Comparison of ENCODE assay signal across 7 mouse cellular contexts in genomic region chr10:26077671-26078481, GRCm38 (mm10). TPM values are rescaled to one million over a fixed set of nuclear protein-coding genes. Genes with fewer than 3 reads are reported as not detected.
A peak's percentile ranks its signal among the peaks of the same experiment; 100 is the strongest.
DNase-seq lines count a peak whose midpoint lies in the region; ATAC-seq lines count a peak whose summit lies in the region.

Gene Gm9767 (plus strand): TSS chr10:26078255.

- ATAC-seq in lung, embryonic 15.5 days (ENCODE audit: borderline replicate concordance, extremely low read depth, low FRiP score, low TSS enrichment) = peak; percentile 64; the same call in 1 of the 2 replicates
- peak; percentile 39; the same call in 1 of the 2 replicates for ATAC-seq in limb, embryonic 11.5 days (ENCODE audit: insufficient number of reproducible peaks, low FRiP score, low TSS enrichment, low read depth)
- peak; percentile 84 for ATAC-seq in neural tube, embryonic 12.5 days (ENCODE audit: low FRiP score, low read depth)

- H3K27me3 ChIP-seq in lung, embryonic 15.5 days = peaks cover 19% of the 10 kb centered on the region
- peaks cover 10% of the 10 kb centered on the region for H3K27me3 ChIP-seq in limb, embryonic 11.5 days (ENCODE audit: control insufficient read depth, insufficient read depth, low read length)
- no peaks in the 10 kb centered on the region for H3K27me3 ChIP-seq in neural tube, embryonic 12.5 days (replicated peaks)

- peak within 1 kb of the TSS; percentile 32 for H3K9ac ChIP-seq in lung, embryonic 15.5 days
- peak within 1 kb of the TSS; percentile 73 for H3K9ac ChIP-seq in limb, embryonic 11.5 days (ENCODE audit: low read length)
- peak within 1 kb of the TSS; percentile 82 for H3K9ac ChIP-seq in neural tube, embryonic 12.5 days

- 0 out of 2 replicates have a peak, but pooled peaks cover 8% of the 10 kb centered on the region for H3K4me1 ChIP-seq in lung, embryonic 15.5 days
- no peaks in the 10 kb centered on the region for H3K4me1 ChIP-seq in limb, embryonic 11.5 days (ENCODE audit: control insufficient read depth, insufficient read depth, low read length)
- peaks cover 3% of the 10 kb centered on the region; the same call in 1 of the 2 replicates for H3K4me1 ChIP-seq in neural tube, embryonic 12.5 days

- peak within 1 kb of the TSS; percentile 91 for H3K4me2 ChIP-seq in lung, embryonic 15.5 days
- peak within 1 kb of the TSS; percentile 86 for H3K4me2 ChIP-seq in limb, embryonic 11.5 days (ENCODE audit: low read depth, severe bottlenecking)
- peak within 1 kb of the TSS; percentile 77 for H3K4me2 ChIP-seq in neural tube, embryonic 12.5 days (replicated peaks)

- no peaks in the 10 kb centered on the region for H3K9me3 ChIP-seq in lung, embryonic 15.5 days
- no peaks in the 10 kb centered on the region for H3K9me3 ChIP-seq in limb, embryonic 11.5 days (ENCODE audit: control insufficient read depth, low read length)
- no peaks in the 10 kb centered on the region for H3K9me3 ChIP-seq in neural tube, embryonic 12.5 days

- H3K4me3 ChIP-seq in lung, embryonic 15.5 days = peak within 1 kb of the TSS; percentile 50
- peak within 1 kb of the TSS; percentile 55 for H3K4me3 ChIP-seq in limb, embryonic 11.5 days (ENCODE audit: low read depth, low read length)
- peak within 1 kb of the TSS; percentile 71 for H3K4me3 ChIP-seq in neural tube, embryonic 12.5 days

- WGBS in lung, embryonic 15.5 days = 3% methylated on average over 52 of the region's 52 CpGs
- 2% methylated on average over 52 of the region's 52 CpGs for WGBS in limb, embryonic 11.5 days
- 2% methylated on average over 52 of the region's 52 CpGs for WGBS in neural tube, embryonic 12.5 days

- H3K36me3 ChIP-seq in lung, embryonic 15.5 days = no peaks in the 10 kb centered on the region
- no peaks in the 10 kb centered on the region for H3K36me3 ChIP-seq in limb, embryonic 11.5 days (ENCODE audit: control insufficient read depth, insufficient read depth, low read length)
- H3K36me3 ChIP-seq in neural tube, embryonic 12.5 days = no peaks in the 10 kb centered on the region

- no peak within 1 kb of the TSS for H3K27ac ChIP-seq in lung, embryonic 15.5 days
- no peak within 1 kb of the TSS for H3K27ac ChIP-seq in limb, embryonic 11.5 days (replicated peaks; ENCODE audit: low read depth, low read length)
- H3K27ac ChIP-seq in neural tube, embryonic 12.5 days = no peak within 1 kb of the TSS

- DNase-seq in lung, postnatal 36 days = no peak
- peak; percentile 18 for DNase-seq in embryo, embryonic 10 days (ENCODE audit: low spot score)
- DNase-seq in gastrocnemius, postnatal 25 days = peak; percentile 6
- peak; percentile 61 for DNase-seq in limb, embryonic 11.5 days (ENCODE audit: low spot score)
- no peak for DNase-seq in thymus, postnatal 14 days

RNA-seq across cellular contexts. Expression of gene Gm9767, which starts in this region (rescaled TPM):
- not detected in 2 replicates for polyA plus RNA-seq in lung, embryonic 15.5 days (2015; fragmentation: Nextera tagmentation; extraction: Ambion mirVana)
- total RNA-seq in gastrocnemius, postnatal 25 days (2021) = not detected
- polyA plus RNA-seq in limb, embryonic 11.5 days (2014; fragmentation: Nextera tagmentation; extraction: Ambion mirVana) = 0.13 and 0.40 TPM in 2 replicates
- polyA plus RNA-seq in neural tube, embryonic 12.5 days (2016; fragmentation: Nextera tagmentation; extraction: Ambion mirVana) = 1.3 and 1.8 TPM in 2 replicates

Comparison
In these comparisons a context has a peak if more than half of its experiments do, and no peak if none do; other contexts are left out.
1. Peak in ATAC-seq, H3K4me3 ChIP-seq, H3K9ac ChIP-seq and H3K4me2 ChIP-seq in lung, embryonic 15.5 days; RNA of the gene not detected or under 1 TPM.
2. Peak in DNase-seq in gastrocnemius, postnatal 25 days; RNA of the gene not detected or under 1 TPM.
3. Peak in DNase-seq, ATAC-seq, H3K4me3 ChIP-seq, H3K9ac ChIP-seq and H3K4me2 ChIP-seq in limb, embryonic 11.5 days; RNA of the gene not detected or under 1 TPM.
4. H3K9ac ChIP-seq: peak in every context shown above with its lines; median percentile 82 in neural tube, embryonic 12.5 days; 73 in limb, embryonic 11.5 days; 32 in lung, embryonic 15.5 days.